Mouse (Mus musculus) left cerebral cortex, adult 11 months (tissue): ENCODE measurements around the gene Nploc4.

Experiments
- DNase-seq: peaks from one replicate; pipeline ENCODE4 v3.0.0; 2022; ENCODE audit warnings: low spot score

The Nploc4 gene

DNA sequence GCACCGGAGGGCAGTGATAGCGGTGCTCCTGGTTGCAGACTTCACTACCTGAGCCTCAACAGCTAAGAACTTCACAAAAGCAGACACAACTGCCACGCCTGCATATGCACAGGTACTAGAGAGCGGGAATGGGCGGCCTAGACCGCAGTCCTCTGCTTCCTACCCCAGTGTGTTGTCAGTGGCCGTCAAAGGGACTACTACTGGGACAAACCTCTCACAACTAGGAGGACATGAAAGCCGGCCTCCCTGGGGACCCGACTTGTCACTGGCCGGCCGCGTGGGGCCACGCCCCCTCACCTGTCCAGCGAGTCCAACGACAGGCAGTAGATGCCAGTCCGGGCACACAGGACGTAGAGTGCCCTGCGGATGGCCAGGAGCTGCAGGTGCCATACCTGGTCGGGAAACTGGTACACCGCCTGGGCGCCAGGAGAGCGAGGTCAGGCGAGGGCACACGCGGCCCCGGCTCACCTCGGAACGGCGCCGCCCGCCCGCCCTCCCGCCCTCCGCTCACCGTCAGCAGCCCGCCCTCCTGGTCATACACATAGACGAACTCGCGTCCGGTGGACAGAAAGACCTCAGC, 59.4 kb downstream of the Nploc4 start:
- DNase-seq: no peak

DNA sequence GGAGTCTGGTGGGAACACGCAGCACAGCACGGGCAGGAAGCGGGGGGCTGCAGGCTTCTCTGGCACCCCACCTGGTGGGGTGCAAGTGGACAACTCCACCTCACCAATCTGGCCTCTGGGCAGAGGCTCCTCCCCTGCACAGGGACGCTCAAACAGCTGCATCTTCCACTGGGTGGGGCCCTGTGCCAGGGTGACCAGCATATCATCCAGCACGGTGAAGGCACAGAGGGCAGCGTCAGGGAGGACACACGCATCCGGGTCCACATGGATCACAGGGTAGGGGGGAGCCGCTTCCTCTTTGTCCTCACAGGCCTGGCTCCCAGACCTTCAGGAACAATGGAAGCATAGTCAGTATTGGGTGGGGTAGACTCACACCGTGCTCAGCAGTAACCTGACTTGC, 60.2 kb downstream of the Nploc4 start:
- DNase-seq: no peak

DNA sequence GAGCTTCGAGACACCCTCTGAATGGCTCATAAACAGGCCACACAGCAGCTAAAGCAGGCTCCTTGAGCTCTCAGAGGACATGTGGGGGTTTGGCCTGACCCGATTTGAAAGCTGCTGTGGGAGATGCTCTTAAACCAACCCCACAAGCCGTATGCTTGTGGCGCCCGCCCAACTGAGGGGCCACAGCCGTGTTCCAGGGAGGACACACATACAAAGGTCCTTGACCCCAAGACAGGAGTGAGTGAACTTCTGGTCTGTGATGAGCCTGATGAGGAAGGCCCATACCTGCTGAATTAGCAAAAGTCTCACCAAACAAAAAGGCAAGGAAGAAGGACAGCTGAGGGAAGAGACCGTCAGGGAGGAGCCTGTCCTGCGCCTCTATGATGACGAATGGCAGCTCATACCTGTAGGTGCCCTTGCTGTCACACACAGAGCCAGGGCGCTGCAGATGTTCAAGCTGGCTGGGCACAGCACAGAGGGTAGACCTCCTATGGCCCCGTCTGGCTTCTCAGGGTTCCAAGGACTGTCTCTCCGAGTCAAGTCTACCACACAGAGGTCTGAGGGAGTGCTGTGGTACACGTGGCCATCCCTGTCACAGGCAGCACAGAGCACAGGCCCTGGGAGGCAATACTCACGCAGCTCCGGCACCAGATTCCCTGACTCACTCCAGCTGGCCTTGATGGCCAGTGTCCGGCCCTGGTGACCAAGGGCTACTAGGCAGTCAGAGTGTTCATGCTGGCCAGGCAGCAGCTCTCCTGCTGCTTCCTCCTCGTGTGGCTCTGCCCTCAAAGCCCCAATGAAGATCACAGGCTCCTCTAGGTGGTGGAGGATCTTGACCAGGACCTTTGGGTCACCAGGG, 61.0 kb downstream of the Nploc4 start:
- DNase-seq: no peak

DNA sequence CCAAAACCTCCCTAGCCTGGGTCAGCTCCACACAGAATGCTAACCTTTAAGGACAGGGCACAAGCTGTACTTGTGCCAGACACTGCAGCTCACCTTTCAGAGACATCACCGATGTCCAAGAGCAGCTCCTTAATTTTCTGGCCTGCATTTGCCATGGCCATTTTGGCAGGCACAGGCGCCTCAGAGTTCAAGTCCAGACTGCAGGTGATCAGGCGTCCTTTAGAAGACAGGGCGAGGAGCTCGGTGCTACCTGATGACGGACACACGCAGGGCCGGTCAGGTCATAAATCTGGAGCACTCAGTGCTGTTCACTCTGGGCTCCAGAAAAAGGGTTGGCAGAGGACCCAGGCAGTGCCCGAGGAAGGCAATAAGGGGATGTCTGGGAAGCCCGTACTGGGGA, 62.2 kb downstream of the Nploc4 start:
- DNase-seq: no peak

DNA sequence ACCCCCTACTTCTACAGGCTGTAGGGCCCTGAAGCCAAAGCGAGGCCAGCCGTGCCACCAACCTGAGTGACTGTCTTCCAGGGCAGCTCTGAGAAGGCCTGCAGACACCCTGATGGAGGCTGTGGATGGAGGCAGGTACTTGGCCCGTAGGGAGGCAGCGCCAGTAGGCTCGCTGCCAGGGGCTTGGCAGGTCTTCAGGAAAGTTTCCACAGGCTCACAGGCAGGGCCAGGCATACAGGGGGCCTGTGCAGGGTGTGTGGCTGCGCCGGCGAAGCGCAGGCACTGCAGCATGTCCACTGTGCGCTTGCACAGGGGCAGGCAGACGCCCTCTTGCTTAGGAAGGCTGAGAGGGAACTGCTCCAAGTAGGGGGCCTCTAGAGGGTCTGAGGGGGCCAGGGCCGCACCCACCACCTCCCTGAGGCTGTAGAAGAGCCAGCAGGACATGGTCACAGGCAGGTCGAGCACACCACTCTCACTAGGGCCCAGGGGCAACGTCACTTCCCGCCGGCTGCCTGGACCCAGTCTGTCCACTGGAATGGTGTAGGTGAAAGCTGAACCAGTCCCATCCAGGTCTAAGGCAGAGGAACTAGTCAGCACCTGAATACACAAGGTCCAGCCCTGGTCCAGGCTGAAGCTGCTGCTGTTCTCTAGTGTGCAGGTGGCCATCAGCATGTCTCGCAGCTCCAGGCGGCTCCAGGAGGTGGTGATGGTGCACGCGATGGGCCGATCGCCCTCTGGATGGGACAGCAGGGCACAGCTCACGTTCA, 63.5 kb downstream of the Nploc4 start:
- DNase-seq: no peak

DNA sequence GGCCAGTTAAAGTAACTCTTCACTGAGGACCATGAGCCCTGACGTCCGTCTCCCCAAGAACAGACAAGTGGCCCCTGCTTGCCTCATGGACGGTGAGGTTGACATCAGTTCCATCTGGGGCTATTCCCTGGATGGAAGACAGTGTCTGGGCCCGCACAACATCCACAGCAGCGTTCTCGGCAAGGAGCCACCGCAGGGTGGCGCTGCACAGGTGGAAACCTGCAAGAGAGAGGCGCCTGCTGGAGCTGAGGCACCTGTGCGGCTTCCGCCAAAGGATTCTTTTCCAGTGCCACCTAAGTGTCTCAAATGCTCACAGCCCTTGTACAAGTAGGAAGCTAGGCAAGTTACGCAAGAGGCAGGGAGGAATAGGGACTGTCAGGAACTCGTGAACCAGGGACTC, 64.5 kb downstream of the Nploc4 start:
- DNase-seq: no peak

DNA sequence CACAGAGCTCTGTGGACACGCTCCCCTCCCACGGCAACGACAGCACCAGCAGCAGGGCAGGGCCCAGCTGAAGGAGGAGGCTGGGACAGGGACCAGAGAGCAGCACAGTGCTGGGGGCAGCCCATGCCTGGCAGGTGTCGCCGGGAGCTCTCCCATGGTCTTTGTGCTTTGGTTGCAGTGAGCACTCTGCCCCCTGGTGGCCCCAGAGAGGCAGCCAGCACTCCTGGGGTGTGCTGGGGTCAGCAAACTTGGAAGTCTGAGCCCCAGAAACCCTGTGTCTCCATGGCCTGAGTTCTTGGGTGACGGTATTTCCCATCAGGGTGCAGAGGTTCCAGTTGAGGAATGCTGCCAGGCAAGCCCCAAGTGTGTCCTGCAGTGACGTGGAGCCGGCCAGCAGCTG, 67.9 kb downstream of the Nploc4 start:
- DNase-seq: no peak

DNA sequence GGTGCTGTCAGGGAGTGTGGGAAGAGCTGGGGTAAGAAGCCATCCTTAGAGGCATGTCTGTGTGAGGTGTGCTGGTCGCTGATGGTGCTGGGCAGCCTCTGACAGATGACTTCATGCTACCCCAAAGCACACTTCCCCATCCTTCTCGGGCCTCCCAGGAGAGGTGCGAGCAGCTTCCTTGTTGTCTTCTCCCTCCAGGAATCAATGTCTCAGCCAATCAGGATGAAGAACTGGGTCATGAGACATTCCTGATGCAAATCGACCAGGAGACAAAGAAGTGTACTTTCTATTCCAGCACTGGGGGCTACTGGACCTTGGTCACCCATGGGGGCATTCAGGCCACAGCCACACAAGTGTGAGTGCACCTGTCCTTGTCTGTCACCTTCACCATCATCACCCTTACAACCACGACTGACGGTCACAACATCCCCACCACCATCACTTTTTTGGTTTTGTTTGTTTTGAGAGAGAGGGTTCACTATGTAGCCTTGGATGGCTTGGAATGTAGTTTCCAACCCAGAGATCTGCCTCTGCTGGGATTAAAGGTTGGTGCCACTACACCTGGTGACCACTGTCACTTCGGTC, 71.0 kb downstream of the Nploc4 start:
- DNase-seq: no peak

DNA sequence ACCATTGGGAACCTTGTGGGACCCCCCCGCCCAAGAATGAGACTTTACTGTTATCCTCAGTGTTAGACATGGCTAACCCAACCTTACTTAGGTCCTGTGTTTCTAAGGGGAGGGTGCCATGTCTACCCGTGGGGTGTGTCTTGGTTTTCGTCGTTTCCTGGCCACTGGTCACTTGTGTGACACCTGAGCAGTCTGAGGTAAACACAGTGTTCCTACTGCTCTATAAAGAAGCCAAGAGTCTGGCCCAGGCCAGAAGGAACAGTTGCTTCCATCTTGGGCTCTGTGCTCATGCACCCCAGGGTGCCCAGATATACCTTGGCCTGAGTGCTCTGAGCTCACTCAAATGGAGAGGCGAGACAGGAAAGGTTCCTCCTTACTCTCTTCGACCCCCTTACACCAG, 74.6 kb downstream of the Nploc4 start:
- DNase-seq: no peak

DNA sequence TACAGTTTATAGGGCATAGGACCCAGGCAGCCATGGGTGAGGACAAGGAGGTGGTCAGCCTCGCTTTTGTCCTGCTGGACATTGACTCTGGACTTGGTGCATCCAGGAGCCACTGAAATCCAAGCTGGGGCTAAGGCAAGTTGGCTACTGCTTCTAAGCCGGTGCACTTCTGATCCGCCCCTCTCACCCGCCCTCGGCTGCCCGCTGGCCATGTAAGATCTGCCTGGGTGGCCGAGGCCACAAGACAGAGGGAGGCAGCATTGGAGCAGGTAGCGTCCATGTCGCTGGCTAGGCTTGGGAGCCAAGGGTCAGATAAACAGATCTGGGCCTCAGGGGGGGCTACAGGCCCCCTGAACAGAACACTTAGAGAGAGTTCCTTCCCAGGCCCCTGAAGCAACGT, 76.2 kb downstream of the Nploc4 start, which contains the start of gene Fscn2:
Fscn2 (plus strand) TSS at position 240 of the 400 bp plus-strand sequence.
- DNase-seq: no peak

DNA sequence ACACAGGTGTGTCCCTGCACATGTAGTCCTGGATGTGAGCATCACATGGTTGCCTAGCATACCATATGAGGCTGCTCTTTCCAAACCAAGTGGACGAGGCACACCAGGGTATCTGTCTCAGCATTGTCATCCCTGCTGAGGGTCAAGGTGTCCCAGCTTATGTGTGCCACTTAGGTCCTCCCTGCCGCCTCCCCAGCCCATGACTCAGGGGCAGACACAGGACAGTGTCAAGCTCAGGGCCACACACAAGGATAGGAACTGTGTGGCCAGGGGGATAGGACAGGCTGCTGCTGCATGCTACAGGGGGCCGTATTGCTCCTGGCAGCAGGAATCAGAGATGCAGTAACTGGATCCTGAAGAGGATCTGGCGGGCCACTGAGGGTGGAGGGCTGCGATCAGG, 76.8 kb downstream of the Nploc4 start:
- DNase-seq: no peak

DNA sequence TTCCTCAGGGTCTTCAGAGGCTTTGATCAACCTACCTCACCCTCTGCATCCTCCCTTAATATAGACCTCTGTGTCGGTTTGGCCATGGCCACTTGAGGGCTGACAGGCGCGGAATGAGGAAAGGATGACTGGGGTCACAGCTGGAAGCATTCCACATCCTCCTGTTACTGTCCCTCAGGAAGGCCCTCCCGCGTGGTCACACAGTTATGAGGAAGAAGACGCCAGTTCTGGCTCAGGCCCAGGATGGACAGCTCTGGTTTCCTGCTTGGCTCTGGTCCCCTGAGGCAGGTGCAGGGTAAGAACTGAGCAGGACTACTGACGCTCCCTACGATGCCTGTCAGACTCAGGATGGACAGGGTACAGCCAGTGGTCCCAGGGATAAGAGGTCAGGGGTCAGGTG, 77.4 kb downstream of the Nploc4 start:
- no peak for DNase-seq

DNA sequence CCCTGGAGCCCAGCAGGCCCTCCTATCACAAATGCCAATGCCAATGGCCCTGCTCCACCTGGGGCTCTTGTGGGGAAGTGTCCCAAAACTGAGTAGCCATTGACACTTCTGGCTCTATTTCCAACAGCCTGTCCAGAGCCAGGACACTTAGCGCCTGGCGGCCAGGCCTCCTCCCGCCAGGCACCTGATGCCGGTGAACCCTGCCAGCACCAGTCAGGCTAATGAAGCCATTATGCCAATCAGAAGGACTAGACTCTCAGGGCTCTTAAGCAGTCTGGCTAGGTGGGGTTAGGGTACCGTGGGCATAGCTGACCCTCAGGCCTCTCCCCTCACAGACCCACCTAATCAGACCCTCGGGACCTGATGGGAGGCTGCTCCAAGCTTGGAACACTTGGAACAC, 78.1 kb downstream of the Nploc4 start:
- no peak for DNase-seq

DNA sequence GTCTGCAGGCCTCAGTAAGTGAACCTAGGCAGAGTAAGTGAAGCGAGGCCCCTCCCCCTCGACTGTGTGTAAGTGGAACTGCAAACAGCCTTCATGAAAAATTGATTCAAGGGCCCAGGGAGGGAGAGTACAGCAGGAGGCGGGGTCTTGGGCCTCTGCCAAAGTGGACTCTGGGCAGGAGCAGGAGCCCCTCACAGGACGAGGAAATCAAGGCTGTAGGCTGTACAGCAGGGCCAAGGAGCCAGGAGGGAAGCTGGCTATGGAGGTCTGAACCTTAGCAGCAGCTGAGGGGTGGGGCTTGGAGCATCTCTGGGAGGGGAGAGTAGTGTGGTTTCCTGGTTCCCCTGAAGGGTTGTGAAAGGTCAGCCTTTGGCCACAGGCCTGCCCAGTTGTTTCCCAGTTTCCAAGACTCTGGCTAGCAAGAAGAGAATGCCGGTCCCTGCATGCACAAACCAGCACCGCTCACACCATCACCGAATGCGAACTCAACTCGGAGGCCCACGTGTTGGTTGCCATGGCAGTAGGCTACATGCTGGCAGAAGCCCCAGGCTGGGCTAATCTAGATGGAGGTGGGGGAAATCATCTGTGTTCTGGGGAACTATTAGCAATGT, 79.6 kb downstream of the Nploc4 start:
- no peak for DNase-seq

DNA sequence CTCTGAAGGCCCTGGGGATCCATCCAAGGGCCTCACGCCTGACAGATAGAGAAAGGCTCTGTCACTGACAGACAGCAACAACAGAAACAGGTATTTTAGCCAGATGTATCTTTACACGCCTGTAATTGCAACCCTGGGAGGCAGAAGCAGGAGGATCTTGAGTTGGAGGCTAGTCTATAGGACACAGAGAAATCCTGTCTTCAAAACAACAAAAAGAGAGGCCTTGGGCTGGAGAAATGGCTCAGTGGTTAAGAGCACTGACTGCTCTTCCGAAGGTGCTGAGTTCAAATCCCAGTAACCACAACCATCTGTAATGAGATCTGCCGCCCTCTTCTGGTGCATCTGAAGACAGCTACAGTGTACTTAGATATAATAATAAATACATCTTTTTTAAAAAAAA, 80.6 kb downstream of the Nploc4 start:
- no peak for DNase-seq

DNA sequence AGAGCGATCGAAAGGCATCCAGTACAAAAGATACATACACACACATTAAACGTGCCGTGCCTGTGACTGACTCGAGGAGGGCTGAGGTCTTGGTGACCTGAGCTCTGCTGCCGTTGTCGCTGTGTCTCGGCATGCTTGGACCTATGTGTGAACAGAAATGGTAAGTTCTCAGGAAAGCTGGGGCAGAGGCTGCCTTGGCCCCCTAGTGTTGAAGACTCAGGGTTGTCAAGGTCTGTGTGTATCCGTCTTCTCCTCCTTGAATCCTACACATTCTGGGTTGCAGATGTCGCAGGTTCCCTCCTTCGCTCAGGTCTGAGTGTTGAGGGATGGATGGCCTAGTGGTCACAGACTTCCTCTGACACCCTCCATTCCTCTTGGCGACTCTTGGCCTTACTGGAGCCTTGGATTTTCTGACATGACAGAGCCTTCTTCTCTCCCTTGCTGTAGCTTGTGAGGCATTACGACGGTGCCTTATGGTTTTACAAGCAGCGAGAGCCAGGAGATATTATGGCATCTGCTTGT, 81.1 kb downstream of the Nploc4 start:
- DNase-seq: no peak

DNA sequence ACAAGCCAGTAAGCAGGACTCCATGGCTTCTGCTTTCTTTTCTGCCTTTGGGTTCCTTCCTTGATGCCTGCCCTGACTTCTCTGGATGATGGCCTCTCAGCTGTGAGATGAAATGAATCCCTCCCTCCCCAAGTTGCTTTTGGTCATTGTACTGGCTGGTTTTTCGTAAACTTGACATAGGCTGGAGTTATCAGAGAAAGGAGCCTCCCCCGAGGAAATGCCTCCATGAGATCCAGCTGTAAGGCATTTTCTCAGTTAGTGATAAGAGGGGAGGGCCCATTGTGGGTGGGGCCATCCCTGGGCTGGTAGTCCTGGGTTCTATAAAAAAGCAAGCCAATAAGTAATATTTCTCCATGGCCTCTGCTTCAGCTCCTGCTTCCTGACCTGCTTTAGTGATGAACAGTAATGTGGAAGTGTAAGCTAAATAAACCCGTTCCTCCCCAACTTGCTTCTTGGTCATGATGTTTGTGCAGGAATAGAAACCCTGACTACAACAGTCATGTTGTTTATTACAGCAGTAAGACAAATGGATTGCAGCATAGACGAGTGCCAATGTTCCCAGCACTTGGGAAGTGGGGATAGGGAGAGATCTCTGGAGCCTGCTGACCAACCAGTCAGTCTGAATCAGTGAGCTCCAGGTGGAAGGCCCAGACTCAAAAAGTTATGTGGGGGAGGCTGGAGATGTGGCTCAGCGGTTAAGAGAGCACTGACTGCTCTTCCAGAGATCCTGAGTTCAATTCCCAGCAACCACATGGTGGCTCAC, 82.0 kb downstream of the Nploc4 start:
- DNase-seq: no peak

DNA sequence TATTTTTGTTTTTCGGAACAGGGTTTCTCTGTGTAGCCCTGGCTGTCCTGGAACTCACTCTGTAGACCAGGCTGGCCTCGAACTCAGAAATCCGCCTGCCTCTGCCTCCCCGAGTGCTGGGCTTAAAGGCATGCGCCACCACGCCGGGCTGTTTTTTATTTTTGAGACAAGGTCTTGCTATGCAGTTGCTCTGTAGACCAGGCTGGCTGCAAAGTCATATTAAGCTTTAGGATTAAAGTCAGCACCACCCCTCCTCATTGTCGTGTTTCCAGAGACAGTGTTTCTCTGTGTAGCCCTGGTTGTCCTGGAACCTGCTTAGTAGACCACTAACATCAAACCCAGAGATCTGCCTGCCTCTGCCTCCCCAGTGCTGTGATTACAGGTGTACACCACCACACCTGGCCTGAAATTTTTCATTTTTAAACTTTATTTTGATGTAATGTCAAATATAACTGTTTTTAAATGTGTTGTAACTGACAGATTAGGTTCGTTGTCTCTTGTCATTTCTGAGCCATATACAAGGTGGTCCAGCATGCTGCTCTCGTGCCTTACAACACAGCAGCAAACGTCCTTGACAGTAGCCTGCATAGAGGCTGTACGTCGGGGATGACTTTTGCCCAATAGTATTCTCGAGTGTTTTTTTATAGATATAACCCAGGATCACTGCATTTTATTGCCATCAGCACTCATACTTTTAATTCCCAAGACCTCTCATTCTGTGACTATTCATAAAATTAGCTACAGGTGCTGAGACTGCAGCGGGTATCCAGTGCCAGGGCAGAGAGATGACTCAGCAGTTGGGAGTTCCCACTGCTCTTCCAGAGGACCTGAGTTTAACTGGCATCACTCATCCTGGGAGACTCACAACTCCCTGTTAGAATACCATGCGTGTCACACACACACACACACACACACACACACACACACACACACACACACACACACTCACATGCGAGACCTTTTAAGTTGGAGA, 82.9 kb downstream of the Nploc4 start:
- DNase-seq: no peak

DNA sequence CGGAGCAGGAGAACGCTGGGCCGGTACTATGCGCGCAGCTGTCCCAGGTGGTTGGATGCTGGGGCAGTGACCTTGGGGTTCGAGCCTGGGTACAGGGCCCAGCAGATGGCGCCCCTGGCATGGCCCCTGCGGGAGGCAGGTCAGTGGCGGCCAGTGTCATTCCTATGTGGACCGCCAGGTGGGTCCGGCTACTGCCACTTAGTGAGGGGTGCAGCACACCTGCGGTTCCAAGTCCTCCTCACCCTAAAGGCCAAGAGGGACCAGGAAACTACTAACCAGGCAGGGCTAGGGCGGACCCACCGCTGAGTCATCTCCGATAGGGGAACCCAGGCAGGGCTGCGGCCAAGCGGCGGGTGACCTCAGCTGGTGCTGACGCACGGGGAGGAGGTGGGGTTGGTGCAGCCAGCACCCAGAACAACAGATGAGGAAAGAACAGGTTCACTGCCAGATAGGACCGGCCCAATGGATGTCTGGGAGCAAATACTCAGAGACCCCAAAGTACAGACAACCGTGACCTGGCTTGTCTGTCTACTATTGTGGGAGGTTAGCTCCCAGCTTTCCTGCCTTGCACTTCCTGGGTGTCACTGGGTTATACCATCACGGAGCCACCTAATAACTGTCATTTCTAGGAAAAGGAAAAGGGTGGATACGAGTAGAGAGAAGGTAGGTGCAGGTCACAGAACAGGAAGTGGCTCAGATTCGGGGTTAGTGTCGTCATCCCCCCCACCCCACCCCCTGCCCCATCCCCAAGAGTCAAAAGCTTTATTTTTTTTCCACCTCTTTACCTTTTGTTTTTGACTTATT, 83.8 kb downstream of the Nploc4 start:
- DNase-seq: no peak
